In genomic region chr6:106422947-106423346, GRCm38 (mm10) we compare ENCODE assay signal across 20 mouse cellular contexts.
"Had no signal": no experiment of that assay in that cellular context is flagged by ENCODE, and none has a peak within 500 bp of the region (broad histone marks: within the 10 kb centered on the region; RNA-seq: fewer than 3 reads in every experiment).

No protein-coding gene starts in this region.

- ATAC-seq: forebrain, embryonic 13.5 days; forebrain, embryonic 14.5 days; forebrain, embryonic 15.5 days; forebrain, embryonic 16.5 days; forebrain, postnatal 0 days had no signal

- H3K9me3 ChIP-seq: embryonic facial prominence, embryonic 10.5 days; embryonic facial prominence, embryonic 12.5 days; embryonic facial prominence, embryonic 13.5 days; embryonic facial prominence, embryonic 15.5 days; forebrain, embryonic 10.5 days; forebrain, embryonic 12.5 days; forebrain, embryonic 13.5 days; forebrain, embryonic 15.5 days had no signal

- H3K27ac ChIP-seq: embryonic facial prominence, embryonic 10.5 days; embryonic facial prominence, embryonic 12.5 days; embryonic facial prominence, embryonic 13.5 days; embryonic facial prominence, embryonic 15.5 days; forebrain, embryonic 10.5 days; forebrain, embryonic 12.5 days; forebrain, embryonic 13.5 days; forebrain, embryonic 15.5 days; gastrocnemius, adult 2 months had no signal

- H3K9ac ChIP-seq: embryonic facial prominence, embryonic 12.5 days; embryonic facial prominence, embryonic 13.5 days; embryonic facial prominence, embryonic 15.5 days; forebrain, embryonic 12.5 days; forebrain, embryonic 13.5 days; forebrain, embryonic 15.5 days; forebrain, postnatal 0 days had no signal

- H3K4me2 ChIP-seq: embryonic facial prominence, embryonic 12.5 days; embryonic facial prominence, embryonic 13.5 days; embryonic facial prominence, embryonic 15.5 days; forebrain, embryonic 12.5 days; forebrain, embryonic 13.5 days; forebrain, embryonic 15.5 days had no signal

- H3K4me3 ChIP-seq: embryonic facial prominence, embryonic 10.5 days; embryonic facial prominence, embryonic 12.5 days; embryonic facial prominence, embryonic 13.5 days; embryonic facial prominence, embryonic 15.5 days; erythroblast, embryonic 14.5 days; forebrain, embryonic 10.5 days; forebrain, embryonic 12.5 days; forebrain, embryonic 13.5 days; forebrain, embryonic 15.5 days; gastrocnemius, adult 2 months had no signal

- H3K4me1 ChIP-seq: embryonic facial prominence, embryonic 10.5 days; embryonic facial prominence, embryonic 12.5 days; embryonic facial prominence, embryonic 15.5 days; forebrain, embryonic 10.5 days; forebrain, embryonic 12.5 days; forebrain, embryonic 13.5 days; forebrain, embryonic 15.5 days had no signal

- DNase-seq: cerebellum, adult 8-10 months; embryo, embryonic 11 days; forebrain, postnatal 0 days; gastrocnemius, adult 2 months; gastrocnemius, postnatal 10 days; gastrocnemius, postnatal 14 days; gastrocnemius, postnatal 25 days; gastrocnemius, postnatal 36 days; heart, adult 11 months had no signal

- H3K36me3 ChIP-seq: embryonic facial prominence, embryonic 10.5 days; embryonic facial prominence, embryonic 12.5 days; embryonic facial prominence, embryonic 13.5 days; embryonic facial prominence, embryonic 15.5 days; forebrain, embryonic 10.5 days; forebrain, embryonic 12.5 days; forebrain, embryonic 15.5 days had no signal

- H3K27me3 ChIP-seq: embryonic facial prominence, embryonic 12.5 days; embryonic facial prominence, embryonic 13.5 days; embryonic facial prominence, embryonic 15.5 days; forebrain, embryonic 12.5 days; forebrain, embryonic 13.5 days; forebrain, embryonic 15.5 days had no signal
